Mouse (Mus musculus) neural tube, embryonic 12.5 days (tissue): Measurements from ENCODE around the gene Olfr1034. TPM values are rescaled to one million over a fixed set of nuclear protein-coding genes. Genes with fewer than 3 reads are reported as not detected.
"Not testable (repeated sequence)": the region's sequence is repeated elsewhere in the genome, so short reads cannot be mapped to it uniquely, and the experiment has no call there.

ENCODE experiments used
- ATAC-seq: fragments of 200-750 bp; cut with Nextera tagmentation; 2 replicates; pipeline ENCODE4 v1.8.0; 2017; ENCODE audit warnings: low read depth, mild to moderate bottlenecking, moderate TSS enrichment, moderate library complexity; ENCODE audit not compliant: low FRiP score
- H3K27ac ChIP-seq: fragments of 300-500 bp; sonication (generic); 2 replicates; pipeline ENCODE4 v1.5.1; 2016
- H3K27me3 ChIP-seq: fragments of 300-500 bp; sonication (generic); replicated peaks from 2 replicates; pipeline ENCODE4 v1.6.1; 2016; ENCODE audit warnings: mild to moderate bottlenecking
- H3K36me3 ChIP-seq: fragments of 300-500 bp; sonication (generic); 2 replicates; pipeline ENCODE4 v1.6.1; 2016; ENCODE audit warnings: mild to moderate bottlenecking
- H3K4me1 ChIP-seq: fragments of 300-500 bp; sonication (generic); 2 replicates; pipeline ENCODE4 v1.6.1; 2016
- H3K4me2 ChIP-seq: fragments of 300-500 bp; sonication (generic); replicated peaks from 2 replicates; pipeline ENCODE4 v1.6.1; 2016; ENCODE audit warnings: mild to moderate bottlenecking
- H3K4me3 ChIP-seq: fragments of 300-500 bp; sonication (generic); 2 replicates; pipeline ENCODE4 v1.5.1; 2016
- H3K9ac ChIP-seq: fragments of 300-500 bp; sonication (generic); 2 replicates; pipeline ENCODE4 v1.6.1; 2016; ENCODE audit warnings: mild to moderate bottlenecking
- H3K9me3 ChIP-seq: fragments of 300-500 bp; sonication (generic); 2 replicates; pipeline ENCODE4 v1.6.1; 2016; ENCODE audit warnings: mild to moderate bottlenecking
- WGBS: fragments of 180-500 bp; shearing (Covaris S2); methylation state at CpG from one replicate; pipeline ENCODE4 v1.1.7; 2016; 5-methylcytosine and 5-hydroxymethylcytosine counted together
- polyA plus RNA-seq: library from polyadenylated mRNA; unstranded; fragments of >200 nt; fragmentation: Nextera tagmentation; extraction: Ambion mirVana; gene quantifications from 2 replicates; pipeline ENCODE4 v1.2.1, GENCODE M21; 2016

Olfr1034 gene
- not detected in 2 replicates for polyA plus RNA-seq

DNA sequence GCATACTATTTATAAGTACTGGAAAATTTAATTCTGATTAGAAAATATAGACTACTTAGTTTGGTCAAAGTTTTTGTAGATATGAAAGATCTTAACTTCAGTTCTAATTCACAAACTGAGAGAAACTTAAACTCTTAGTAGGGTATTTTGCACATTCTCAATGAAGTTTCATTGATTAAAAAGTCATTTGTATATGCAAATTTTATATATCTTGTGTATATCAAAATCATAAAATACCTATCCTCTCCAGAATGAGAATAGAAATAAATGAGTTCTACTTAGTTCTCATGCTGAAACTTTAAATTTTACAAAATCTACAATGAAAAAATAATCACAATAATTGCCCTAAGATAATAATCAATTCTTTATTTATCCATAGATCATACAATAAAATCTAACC is at the start of gene Olfr1034:
TSS of gene Olfr1034 (plus strand) at position 301 of the 400 bp plus-strand sequence.
- Histone ChIP-seq H3K4me2 (no peak within 1 kb of the TSS), H3K9ac (no peak within 1 kb of the TSS), H3K27me3 (no peaks in the 10 kb centered on the region), H3K4me3 (no peak within 1 kb of the TSS), H3K9me3 (no peaks in the 10 kb centered on the region), H3K4me1 (no peaks in the 10 kb centered on the region), H3K36me3 (no peaks in the 10 kb centered on the region), H3K27ac (no peak within 1 kb of the TSS)
- no peak for ATAC-seq

- H3K4me3 ChIP-seq: no peak within 1 kb of the TSS
- no peaks in the 10 kb centered on the region for H3K4me1 ChIP-seq
- no peaks in the 10 kb centered on the region for H3K36me3 ChIP-seq
- ATAC-seq: no peak
- H3K9me3 ChIP-seq: no peaks in the 10 kb centered on the region
- 89% methylated on average over 7 of the region's 7 CpGs for whole genome bisulfite sequencing
- H3K27me3 ChIP-seq: no peaks in the 10 kb centered on the region
- no peak within 1 kb of the TSS for H3K27ac ChIP-seq
- no peak within 1 kb of the TSS for H3K4me2 ChIP-seq
- no peak within 1 kb of the TSS for H3K9ac ChIP-seq
Observed at GRCm38 (mm10) chr2:86005240-86005639, 40.4 kb upstream of the Olfr1034 start, which contains the start of gene Olfr1032. Gene Olfr1032 (plus strand): TSS chr2:86005540.

DNA sequence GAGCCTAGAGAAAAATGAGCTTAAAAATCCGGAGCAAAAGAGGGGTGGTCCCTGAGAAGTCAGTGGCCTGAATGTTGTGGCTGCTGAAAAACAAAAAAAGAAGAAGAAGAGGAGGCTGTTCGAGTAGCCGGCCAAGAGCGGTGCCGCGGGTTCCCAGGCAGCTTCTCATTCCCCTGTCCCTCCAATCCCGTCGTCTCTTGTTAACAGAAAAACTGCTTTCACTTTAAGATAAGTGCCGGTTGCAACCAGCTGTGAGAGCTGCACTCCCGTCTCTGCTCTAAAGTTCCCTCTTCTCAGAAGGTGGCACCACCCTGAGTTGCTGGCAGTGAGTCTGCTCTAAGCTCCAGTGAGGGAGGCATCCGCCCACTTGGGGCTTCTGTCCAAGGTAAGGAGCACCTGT is 25.3 kb upstream of the Olfr1034 start, which contains the start of gene Olfr1033:
TSS of gene Olfr1033 (plus strand) at position 228 of the 400 bp plus-strand sequence.
- not testable (repeated sequence) for H3K27ac ChIP-seq, H3K4me1 ChIP-seq, H3K36me3 ChIP-seq, ATAC-seq, H3K9me3 ChIP-seq, H3K27me3 ChIP-seq, H3K9ac ChIP-seq
- WGBS: 11% methylated on average over 11 of the region's 11 CpGs
- Histone ChIP-seq H3K4me2 (peak within 1 kb of the TSS; percentile 49), H3K4me3 (peak within 1 kb of the TSS; percentile 20)

DNA sequence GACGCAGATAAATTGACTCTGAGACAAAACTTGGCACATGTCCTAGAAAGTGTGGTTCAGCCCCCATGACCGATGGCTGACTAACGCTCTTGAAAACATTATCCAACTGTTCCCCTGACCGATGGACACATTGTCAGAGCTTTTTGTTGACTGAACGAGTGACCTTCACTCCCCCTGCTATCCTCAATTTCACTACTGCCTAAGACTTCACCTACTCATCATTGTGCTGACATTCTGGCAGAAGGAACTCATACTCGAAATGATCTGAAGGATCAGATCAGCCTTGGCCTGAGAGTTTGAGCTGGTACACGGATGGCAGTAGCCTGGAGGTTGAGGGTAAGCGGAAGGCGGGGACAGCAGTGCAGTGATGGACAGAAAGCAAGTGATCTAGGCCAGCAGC is 24.1 kb upstream of the Olfr1034 start:
- H3K9me3 ChIP-seq, H3K27me3 ChIP-seq, H3K4me2 ChIP-seq, H3K4me1 ChIP-seq, H3K36me3 ChIP-seq, ATAC-seq, H3K4me3 ChIP-seq, H3K27ac ChIP-seq, H3K9ac ChIP-seq: not testable (repeated sequence)
- WGBS: 79% methylated on average over 6 of the region's 9 CpGs

DNA sequence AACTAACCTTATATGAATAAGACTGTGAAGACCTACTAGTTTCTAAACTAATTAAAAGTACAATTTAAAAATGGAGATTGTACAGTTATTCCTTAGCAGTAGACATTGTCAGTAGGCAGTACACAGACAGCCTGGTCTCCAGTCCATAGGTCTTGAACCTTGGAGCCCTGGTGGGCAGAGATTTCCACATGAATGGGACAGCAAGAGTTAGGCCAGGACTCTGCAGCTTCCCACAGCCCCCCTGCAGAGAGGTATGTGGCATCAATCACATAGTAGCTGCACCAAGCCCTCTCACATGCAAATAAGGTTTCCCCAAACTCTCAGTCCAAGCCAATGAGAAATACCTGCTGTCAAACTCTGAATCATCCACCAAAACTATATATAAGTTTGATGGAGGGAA is 5.1 kb downstream of the Olfr1034 start:
- not testable (repeated sequence) for H3K9ac ChIP-seq, H3K27ac ChIP-seq, H3K27me3 ChIP-seq, H3K4me1 ChIP-seq, H3K36me3 ChIP-seq, H3K9me3 ChIP-seq, H3K4me2 ChIP-seq, H3K4me3 ChIP-seq
- peak; percentile 33; the same call in 1 of the 2 replicates for ATAC-seq

GRCm38 (mm10) chr2:86063766-86064165 is 18.1 kb downstream of the Olfr1034 start:
- not testable (repeated sequence) for H3K9ac ChIP-seq, H3K27me3 ChIP-seq, ATAC-seq, H3K9me3 ChIP-seq, H3K27ac ChIP-seq, H3K4me1 ChIP-seq, H3K4me3 ChIP-seq, H3K36me3 ChIP-seq, H3K4me2 ChIP-seq
- 91% methylated on average over 2 of the region's 2 CpGs for WGBS

GRCm38 (mm10) chr2:86070189-86070588 is 24.5 kb downstream of the Olfr1034 start:
- H3K9me3 ChIP-seq: no peaks in the 10 kb centered on the region
- no peaks in the 10 kb centered on the region for H3K27me3 ChIP-seq
- H3K4me3 ChIP-seq: no peak overlapping the region
- H3K27ac ChIP-seq: no peak overlapping the region
- no peak overlapping the region for H3K9ac ChIP-seq
- no peak overlapping the region for H3K4me2 ChIP-seq
- H3K36me3 ChIP-seq: no peaks in the 10 kb centered on the region
- no peaks in the 10 kb centered on the region for H3K4me1 ChIP-seq
- WGBS: 96% methylated on average over 8 of the region's 8 CpGs
- no peak for ATAC-seq

- H3K4me1 ChIP-seq, ATAC-seq, H3K9ac ChIP-seq, H3K27me3 ChIP-seq, H3K36me3 ChIP-seq, H3K9me3 ChIP-seq, H3K4me3 ChIP-seq, H3K4me2 ChIP-seq, H3K27ac ChIP-seq: not testable (repeated sequence)
Observed at GRCm38 (mm10) chr2:86073692-86074091, 28.0 kb downstream of the Olfr1034 start, which contains the start of gene Olfr1036. Gene Olfr1036 (plus strand): TSS chr2:86073992.

DNA sequence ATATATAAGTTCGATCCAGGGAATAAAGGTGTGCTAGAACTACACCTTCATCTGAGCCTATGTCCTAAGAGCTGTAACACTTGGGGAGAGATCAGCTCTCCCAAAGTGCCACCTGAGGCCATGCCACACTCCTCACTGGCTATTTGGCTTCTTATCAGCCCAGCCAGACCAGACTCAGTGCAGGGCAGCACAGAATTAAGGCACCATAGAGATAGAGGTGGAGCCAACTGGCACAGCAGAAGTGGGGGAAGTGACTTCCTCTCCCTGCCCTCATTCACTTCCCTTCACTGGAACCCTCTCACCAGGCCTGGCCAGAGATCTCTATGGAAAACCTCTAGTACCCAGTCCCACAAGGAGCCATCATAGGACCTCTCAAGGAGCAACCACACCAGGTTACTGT is 34.8 kb downstream of the Olfr1034 start:
- not testable (repeated sequence) for H3K4me3 ChIP-seq, H3K9me3 ChIP-seq, H3K4me1 ChIP-seq, H3K27ac ChIP-seq, H3K4me2 ChIP-seq, ATAC-seq, H3K27me3 ChIP-seq, H3K36me3 ChIP-seq, H3K9ac ChIP-seq
- WGBS: 90% methylated on average over 1 of the region's 1 CpGs

DNA sequence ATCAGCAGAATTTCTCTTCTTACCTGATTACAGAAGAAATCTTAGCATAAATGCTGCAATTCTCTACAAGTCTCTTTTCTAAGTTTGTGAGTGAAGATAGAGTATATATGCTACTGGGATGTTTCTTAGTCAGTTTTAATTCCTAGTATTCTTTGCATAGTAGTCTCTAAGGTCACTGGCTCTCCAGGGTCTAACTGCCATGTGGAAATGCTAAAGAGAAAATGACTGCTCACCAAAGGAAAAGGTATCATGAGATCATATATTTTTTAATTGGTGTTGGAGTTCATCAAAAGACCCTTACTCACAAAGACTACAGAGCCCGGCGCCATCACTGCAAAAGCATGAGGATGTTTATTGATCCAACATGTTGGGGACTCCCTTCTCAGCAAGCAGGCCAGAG is 41.6 kb downstream of the Olfr1034 start, which contains the start of gene Olfr1037:
TSS of gene Olfr1037 (minus strand) at position 101 of the 400 bp plus-strand sequence.
- Histone ChIP-seq H3K4me2 (no peak within 1 kb of the TSS), H3K4me1 (no peaks in the 10 kb centered on the region), H3K27ac (no peak within 1 kb of the TSS), H3K9me3 (no peaks in the 10 kb centered on the region), H3K4me3 (no peak within 1 kb of the TSS), H3K27me3 (no peaks in the 10 kb centered on the region), H3K36me3 (no peaks in the 10 kb centered on the region), H3K9ac (no peak within 1 kb of the TSS)
- ATAC-seq: no peak
- 86% methylated on average over 2 of the region's 2 CpGs for whole genome bisulfite sequencing

Other genes starting within 250 kb of the Olfr1034 start
- gene Olfr1016, start 243.3 kb upstream of the Olfr1034 start, polyA plus RNA-seq: not detected in 2 replicates
- gene Olfr1018, start 227.4 kb upstream of the Olfr1034 start, polyA plus RNA-seq: not detected in 2 replicates
- not detected in 2 replicates for gene Olfr1019, start 200.4 kb upstream of the Olfr1034 start, polyA plus RNA-seq
- gene Olfr1020, start 198.8 kb upstream of the Olfr1034 start, polyA plus RNA-seq: not detected in 2 replicates
- not detected in 2 replicates for gene Olfr1022, start 177.3 kb upstream of the Olfr1034 start, polyA plus RNA-seq
- gene Olfr1023, start 160.2 kb upstream of the Olfr1034 start, polyA plus RNA-seq: not detected in 2 replicates
- gene Olfr1024, start 140.8 kb upstream of the Olfr1034 start, polyA plus RNA-seq: not detected in 2 replicates
- gene Olfr1025-ps1, start 130.7 kb upstream of the Olfr1034 start, polyA plus RNA-seq: not detected in 2 replicates
- not detected in 2 replicates for gene Olfr1026, start 124.3 kb upstream of the Olfr1034 start, polyA plus RNA-seq
- not detected in 2 replicates for gene Olfr1028, start 95.4 kb upstream of the Olfr1034 start, polyA plus RNA-seq
- not detected in 2 replicates for gene Olfr1029, start 72.0 kb upstream of the Olfr1034 start, polyA plus RNA-seq
- not detected in 2 replicates for gene Olfr1030, start 66.6 kb upstream of the Olfr1034 start, polyA plus RNA-seq
- not detected in 2 replicates for gene Olfr1031, start 55.6 kb upstream of the Olfr1034 start, polyA plus RNA-seq
- gene Olfr1032, start 40.3 kb upstream of the Olfr1034 start, polyA plus RNA-seq: not detected in 2 replicates
- gene Olfr1033, start 25.2 kb upstream of the Olfr1034 start, polyA plus RNA-seq: not detected in 2 replicates
- gene Olfr1036, start 28.1 kb downstream of the Olfr1034 start, polyA plus RNA-seq: not detected in 2 replicates
- not detected in 2 replicates for gene Olfr1037, start 41.5 kb downstream of the Olfr1034 start, polyA plus RNA-seq
- not detected in 2 replicates for gene Olfr1039, start 90.1 kb downstream of the Olfr1034 start, polyA plus RNA-seq
- gene Olfr1040, start 100.9 kb downstream of the Olfr1034 start, polyA plus RNA-seq: not detected in 2 replicates
- not detected in 2 replicates for gene Olfr1042, start 116.0 kb downstream of the Olfr1034 start, polyA plus RNA-seq
- not detected in 2 replicates for gene Olfr1043, start 121.7 kb downstream of the Olfr1034 start, polyA plus RNA-seq
- gene Olfr1044, start 132.0 kb downstream of the Olfr1034 start, polyA plus RNA-seq: not detected in 2 replicates
- gene Olfr52, start 139.8 kb downstream of the Olfr1034 start, polyA plus RNA-seq: not detected in 2 replicates
- gene Olfr1045, start 157.1 kb downstream of the Olfr1034 start, polyA plus RNA-seq: not detected in 2 replicates
- gene Olfr1046, start 173.5 kb downstream of the Olfr1034 start, polyA plus RNA-seq: not detected in 2 replicates
- not detected in 2 replicates for gene Olfr1047, start 185.5 kb downstream of the Olfr1034 start, polyA plus RNA-seq
- gene Olfr1048, start 194.4 kb downstream of the Olfr1034 start, polyA plus RNA-seq: not detected in 2 replicates
- gene Olfr1049, start 212.5 kb downstream of the Olfr1034 start, polyA plus RNA-seq: not detected in 2 replicates
- gene Olfr1051, start 233.2 kb downstream of the Olfr1034 start, polyA plus RNA-seq: not detected in 2 replicates
- gene Olfr1052, start 246.6 kb downstream of the Olfr1034 start, polyA plus RNA-seq: not detected in 2 replicates